Mouse (Mus musculus) right cerebral cortex, postnatal 10 days (tissue): ENCODE results near the gene Kansl3.

Experiments used
- DNase-seq, 2 experiments: peaks; one replicate each; pipeline ENCODE4 v3.0.0; 2021; ENCODE audit warnings: low spot score in 2 of 2

Gene Kansl3

DNA sequence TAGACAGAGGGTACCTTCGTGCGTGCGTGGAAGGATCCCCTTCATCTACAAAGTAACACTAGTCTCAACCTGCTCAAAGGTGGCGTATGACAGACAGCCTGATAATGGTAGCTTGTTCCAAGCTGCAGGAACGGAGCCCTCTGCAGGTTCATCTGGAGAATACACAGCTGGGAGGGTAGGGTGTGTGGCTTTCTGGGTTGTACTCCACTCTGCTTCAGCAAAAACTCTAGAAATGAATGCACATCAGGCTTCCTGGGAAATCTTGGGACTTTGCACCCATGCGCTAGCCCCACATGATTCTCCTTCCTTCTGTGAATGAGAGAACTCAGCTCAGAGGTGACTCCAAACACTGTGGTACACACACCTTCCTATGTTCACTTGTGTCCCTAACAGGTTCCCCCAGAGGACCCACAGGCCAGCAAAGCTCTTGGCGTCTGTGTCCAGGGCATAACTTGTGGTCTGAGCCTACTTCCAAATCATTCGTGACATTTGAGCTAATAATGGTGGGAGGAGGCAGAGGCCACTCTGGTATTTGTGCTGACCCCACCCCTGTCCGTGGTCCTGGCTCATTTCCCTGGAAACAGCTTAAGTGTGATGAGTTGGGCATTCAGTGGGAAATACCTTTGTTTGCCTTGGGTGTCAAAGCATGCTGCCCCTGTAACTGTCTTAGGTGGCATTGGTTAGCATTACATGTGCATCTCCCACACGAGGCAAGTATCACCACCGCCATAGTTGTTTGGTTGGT lies 47.0 kb downstream of the Kansl3 start:
- DNase-seq, result no peak

DNA sequence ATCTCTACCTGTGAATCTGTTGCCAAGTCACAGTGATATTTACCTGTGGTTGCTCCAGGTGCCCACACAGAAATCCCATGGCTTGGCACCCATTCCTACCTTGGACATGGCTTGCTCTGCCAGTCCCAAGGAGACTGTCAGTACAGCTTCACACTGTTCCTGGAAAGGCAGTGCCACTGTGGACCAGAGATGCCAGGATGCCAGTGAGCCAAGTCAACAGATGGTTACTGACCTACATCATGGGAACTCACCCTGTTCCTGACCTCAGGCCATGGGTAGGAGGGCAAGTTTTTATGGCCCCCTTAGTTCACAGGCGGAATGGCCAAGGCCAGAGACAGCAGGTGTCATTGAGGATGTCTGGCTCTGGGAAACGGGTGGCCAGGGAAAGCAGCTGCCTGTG lies 47.8 kb downstream of the Kansl3 start:
- no peak for DNase-seq

DNA sequence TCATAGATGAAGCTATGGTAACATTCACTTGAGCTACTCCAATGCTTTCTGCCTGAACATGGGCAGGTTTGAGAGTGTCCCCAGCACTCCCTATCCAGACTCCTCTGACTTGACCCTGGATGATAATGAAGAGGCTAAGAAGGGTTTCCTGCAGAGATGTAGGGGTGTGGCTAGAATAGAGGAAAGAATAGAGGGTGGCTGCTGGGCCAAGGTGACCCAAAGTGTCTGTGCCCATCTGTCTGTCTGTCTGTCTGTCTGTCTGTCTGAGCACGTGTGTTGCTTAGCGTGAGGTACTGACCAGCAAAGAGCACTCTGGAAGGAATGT lies 53.2 kb downstream of the Kansl3 start:
- no peak for DNase-seq

DNA sequence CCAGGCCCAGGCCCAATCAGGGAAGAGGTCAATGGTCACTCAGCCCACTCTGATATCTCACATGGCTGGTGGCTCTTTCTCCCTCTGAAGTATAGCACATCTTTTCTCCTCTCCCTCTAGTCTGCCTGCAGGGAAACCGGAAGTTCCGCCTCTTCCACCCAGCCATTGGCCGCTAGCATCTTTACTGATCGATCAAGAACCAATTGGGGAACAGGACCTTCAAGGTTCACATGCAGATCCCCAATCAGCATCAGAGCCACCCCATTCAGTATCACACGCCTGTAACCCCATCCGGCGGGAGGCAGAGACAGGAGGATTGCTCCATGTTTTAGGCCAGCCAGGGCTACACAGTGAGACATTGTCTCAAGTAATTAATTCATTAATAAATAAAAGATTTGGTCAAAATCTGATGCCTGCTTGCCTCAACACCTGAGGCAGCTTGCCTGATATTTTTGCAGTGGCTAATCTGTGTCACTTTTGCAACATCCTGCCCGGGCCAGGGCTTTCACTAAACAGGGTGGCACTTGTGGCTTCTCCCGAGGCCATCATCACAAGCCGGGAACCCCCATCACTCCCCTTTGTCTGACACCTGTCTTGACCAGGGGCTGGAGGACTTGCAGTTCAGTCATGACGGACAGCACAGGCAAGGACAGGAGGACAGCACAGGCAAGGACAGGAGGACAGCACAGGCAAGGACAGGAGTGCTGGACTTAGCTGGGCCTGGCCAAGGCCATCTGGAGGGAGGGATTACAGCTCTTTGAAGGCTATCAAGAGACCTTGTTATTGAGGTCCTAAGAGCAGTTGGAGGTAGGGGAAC lies 53.8 kb downstream of the Kansl3 start:
- no peak for DNase-seq

DNA sequence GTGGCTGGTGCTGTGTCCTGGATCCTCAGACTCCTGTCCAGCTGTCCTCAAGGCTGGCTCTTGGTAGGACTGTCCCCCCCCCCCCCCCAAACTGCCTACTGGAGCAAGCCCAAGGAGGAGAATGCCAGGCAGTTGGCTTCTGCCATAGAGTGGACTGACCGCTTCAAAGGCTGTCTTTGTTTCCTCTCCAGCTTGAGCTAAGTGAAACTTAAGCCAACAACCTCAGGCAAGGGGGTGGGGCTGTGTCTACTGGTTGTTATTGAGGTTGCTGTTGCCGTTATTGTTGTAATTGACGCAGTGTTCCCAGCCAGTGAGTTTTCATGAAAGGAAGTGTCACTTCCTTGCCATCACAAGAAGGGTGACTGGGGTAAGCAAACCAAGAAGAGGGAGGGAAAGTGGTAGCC lies 59.5 kb downstream of the Kansl3 start:
- DNase-seq, result peak; percentile 73 to 83

DNA sequence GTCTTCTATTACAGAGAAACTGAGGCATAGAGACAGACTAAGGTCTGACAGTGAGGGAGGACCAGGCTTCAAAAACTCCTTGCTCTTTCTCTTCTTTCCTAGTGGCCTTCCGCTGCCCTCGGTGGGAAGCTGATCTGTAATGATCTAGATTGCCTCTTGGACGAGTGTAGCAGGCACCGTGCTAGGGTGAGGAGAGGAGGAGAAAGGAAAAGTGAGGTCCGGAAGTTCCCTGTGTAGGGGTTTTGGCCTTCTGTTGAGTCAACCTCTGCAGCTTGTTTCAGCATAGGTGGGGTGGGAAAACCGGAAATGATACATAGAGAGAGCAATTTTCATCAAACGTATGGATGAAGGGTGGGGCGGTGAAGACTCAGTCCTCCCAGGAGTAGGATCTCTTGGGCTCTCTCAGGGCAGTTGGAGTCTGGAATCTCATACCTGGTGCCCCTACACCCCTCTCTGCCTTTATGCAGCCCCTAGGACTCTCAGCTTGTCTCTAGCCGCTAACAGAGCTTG lies 60.0 kb downstream of the Kansl3 start:
- DNase-seq, result no peak

DNA sequence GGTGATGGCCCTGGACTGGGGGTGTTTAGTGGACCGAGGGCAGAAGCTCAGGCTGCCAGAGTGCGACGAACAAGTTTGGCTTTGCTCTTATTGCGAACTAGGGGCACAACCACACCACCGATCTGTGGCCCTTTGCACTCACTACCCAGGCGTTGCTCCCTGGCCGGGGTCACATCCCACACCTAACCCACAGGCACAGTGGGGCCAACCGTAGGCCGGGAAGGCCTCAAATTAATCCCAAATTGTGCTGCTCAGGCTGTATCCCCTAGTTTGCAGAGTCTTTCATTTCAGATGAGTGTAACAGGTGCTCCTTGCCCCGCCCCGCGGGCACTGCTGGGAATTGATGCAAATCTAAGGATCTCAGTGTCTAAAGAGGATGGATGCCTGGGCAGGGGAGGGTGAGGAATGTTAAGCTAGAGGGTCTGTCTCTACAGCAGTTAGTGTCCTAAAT lies 60.5 kb downstream of the Kansl3 start:
- DNase-seq, result no peak

DNA sequence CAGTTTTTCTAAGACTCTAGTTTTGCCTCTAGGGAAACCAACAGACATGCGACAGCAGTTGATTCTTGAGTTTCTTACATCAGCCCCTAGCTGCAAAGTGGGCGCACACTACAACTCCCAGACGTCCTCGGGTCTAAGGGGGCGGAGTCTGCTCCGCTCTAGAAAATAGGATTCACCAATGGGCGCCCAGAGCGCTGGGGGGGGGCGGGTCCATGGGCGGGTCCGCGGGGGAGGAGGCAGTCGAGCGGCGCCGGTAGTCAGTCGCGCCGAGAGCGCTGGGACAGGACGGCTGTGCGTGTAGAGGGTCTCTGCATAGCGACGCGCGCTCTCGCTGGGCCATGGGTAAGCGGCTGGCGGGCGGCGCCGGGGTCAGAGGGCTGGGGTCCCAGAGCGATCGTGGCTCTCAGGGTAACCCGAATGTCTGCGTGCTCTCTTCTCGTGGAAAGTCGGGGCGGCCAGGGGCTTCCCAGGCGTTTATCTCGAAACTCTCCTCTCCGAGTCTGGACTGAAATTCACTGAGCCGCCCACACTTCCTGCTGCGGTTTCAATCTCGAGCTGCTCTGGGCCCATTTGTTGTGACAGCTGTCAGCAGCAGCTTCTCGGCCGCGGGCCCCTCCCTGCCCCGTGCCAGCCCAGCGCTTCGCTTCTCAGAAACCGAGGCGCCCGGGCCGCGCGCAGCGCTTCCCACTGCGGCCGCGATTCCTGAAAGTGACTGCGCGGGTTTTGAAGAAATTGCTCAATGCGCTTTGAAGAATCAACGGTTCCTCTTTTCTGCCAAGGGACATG lies 61.3 kb downstream of the Kansl3 start, which contains the start of gene Arid5a:
Gene Arid5a (plus strand): TSS at position 239 of the 786 bp plus-strand sequence.
- peak; percentile 93 for DNase-seq

DNA sequence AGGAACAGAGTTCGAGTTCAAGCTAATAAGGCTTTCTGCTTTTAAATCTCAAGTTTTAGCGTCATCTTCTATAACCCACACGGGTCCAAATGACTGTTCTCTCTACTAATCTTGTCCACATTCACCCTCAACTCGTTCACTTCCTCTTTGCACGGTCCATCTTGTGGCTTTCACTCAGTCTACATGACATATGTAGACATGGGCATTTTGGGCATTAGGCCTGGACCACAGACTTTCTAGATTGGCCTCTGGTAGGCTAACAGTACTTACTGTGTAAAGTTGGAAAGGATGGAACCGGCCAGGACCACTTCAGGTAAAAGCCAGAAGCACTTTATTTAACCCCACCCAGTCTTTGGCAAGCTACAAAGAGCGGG lies 61.9 kb downstream of the Kansl3 start:
- no peak for DNase-seq

DNA sequence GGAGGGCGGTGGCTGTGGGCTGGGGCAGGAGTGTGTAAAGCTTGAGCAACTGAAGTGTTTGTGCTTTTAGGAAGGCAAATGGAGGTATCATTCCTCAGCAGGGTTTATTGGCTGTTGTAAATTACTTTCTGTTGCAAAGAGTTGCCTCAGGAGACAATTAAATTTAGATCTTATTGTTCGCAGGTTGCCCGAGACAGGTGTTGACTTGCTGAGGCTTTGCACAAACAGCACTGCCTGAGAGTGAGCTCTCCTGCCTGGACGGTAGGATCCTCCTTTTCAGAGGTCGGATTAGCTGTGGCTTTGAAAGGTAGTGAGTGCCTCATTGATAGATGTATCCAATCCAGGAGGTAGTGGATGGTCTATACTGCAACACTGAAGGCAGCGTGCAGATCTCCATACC lies 62.9 kb downstream of the Kansl3 start:
- DNase-seq, result no peak

DNA sequence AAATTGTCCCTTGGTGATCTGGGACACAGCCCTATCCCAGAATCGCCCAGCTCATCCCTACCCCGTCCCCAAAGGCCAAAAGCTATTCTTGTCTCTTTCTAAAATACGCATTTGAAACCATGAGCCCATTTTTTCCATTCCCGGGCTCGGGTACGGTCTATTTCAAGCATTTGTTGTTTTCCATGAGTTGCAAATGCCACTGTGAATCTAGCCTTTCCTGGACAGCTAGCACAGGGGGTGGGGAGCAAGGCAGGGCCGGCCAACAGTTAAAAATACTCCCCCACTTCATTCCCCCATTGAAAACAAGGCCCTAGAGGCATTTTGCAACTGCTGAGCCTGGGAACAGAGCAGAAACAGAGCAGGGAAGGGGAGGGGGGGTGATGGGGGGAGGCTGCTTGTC lies 64.2 kb downstream of the Kansl3 start:
- DNase-seq, result no peak

DNA sequence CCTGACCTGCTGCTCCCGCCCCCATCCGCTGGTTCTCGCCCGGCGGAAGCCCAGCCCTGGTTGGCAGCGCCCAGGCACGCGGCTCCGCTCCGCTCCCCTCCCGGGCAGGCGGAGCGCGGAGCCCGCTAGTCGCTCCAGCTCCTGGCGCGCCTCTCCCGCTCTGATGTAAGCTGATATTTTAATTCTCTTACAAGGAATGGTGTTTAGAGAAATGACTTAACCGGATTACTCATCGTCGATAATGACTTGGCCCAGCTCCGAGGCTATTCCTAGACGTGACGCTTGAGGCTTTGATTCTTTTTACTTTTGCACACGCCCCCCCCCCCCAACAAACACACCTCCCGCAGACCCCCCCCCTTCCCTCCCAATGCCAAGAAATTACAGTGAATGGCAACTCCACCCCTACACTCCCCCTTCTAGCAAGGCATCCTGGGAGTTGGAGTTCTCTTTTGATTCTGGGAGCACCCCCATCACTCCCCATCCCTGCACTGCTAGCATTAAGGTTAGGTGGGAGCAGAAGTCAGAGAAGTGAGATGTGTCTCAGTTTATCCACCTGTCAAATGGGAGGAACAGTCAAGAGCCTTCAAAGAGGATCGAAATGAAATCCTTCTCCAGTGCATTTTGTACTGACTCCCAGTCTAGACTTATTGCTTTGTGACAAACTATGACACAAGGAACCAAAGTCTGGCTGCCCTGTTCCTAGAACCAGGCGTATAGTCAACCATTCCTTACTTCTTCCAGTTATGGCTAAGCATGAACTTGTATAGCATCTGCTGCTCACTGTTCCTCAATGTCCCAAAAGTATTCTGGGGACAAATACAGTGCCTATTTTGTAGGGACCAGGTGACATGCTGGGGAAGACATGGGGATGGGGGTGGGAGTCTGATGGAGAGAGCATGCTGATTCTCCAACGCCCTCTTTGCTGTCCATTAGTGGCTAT lies 65.3 kb downstream of the Kansl3 start:
- DNase-seq, result peak; percentile 88 to 92

DNA sequence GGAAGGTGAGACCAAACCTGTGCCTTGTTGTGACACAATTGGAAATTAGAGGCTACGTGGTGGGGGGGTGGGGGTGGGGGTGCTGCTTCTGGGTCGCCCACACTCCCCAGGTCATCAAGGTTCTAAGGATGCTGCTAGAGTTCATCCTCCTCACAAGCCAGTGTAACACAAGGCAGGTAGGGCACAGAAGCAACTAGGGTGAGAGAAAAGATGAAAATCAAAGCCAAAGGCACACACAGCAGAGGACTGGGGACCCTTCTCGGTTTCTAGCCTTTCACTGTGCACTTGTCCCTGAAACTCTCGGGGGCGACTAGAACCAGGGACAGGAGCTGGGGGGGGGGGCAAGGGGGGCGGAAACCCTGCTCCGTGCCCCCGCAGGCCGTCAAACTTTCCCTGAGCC lies 66.0 kb downstream of the Kansl3 start:
- DNase-seq, result no peak

DNA sequence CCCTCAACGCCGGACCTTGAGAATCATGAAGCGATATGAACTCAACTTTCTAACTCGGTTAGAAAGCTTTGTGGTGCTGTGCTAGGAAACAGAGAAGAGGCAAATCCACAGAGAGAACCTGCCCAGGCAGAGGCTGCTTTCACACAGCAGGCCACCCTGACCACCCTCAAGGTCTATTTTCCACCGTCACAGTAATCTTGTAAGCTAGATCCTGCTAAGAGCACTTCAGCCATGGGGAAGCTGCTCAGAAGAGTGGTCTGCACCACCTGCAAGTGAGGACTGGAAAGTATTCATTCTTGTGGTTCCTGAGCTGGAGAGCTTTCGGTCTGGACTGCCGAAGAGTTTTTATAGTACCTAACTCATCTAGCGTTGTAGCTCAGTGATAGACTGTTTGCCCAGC lies 66.7 kb downstream of the Kansl3 start:
- DNase-seq, result no peak

DNA sequence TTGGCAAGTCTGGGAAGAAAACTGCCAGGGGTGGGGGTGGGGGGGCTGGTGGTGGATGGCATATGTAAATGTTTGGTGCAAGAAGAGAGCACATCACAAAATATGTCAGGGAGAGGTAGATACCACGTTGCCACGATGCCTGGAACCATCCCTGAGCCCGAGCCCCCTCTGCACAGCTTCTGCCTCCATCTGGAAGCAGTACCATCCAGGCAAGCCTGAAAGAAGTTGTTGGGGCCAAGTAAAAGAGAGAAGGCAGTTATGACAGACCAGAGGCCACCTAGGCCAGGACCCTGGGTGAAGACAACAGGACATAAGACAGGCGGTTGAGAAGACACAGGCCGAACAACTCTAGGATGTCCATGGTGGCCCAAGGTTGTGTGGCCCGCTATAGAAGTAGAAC lies 68.5 kb downstream of the Kansl3 start:
- no peak for DNase-seq

DNA sequence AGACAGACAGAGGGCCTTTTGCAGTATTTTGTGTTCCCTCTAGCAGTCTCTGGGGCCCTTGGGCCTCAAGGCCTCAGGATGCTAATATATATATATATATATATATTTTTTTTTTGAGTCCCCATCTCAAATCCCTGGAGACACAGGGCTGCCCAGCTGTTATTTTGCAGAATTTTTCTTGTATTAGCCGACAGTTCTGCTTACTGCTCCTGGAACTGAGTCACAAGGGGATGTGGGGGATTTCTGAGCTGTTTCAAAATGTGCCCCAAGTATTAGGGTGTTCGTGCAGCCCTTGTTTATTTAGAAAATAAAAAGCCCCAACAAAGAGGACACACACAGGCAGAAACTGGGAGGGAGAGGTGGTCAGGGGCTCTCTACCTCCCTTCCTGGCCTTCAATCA lies 69.3 kb downstream of the Kansl3 start:
- DNase-seq, result no peak

DNA sequence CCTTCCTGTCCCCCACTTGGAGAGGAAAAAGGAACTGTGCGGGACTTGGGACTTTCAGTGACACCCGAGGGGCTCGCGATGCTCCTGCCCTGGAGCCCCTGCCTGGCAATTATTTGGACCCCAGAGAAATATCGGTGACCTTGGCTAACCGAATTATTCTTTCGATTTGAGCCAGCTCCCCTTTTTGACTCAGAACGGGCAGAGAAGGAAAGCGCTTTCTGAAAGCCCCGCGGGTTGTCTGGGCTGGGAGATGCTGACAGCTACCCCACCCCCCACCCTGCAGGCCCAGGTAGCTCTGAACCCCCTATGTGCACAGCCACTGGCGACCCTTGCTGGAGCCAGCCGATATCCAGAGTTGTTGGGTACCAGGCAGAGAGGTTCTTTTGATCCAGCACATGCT lies 69.9 kb downstream of the Kansl3 start:
- DNase-seq, result no peak

DNA sequence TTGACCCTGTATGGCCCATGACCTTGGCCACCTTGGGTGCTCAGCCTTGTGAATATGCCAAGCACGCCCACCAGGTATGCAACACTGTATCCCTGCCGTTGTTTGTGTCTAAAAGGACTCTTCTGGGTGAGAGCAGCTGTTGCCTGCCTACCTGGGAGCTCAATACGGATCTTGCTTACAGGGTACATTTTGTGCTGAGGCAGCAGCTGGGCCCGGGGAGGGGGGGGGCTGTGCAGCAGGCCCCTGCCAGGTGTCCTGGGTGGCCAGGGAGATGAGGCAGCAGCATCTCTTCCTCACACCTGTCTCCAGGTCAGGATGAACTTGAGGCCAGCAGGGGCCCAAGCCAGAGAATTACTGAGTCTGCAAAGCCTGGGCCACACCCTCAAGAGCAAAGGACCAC lies 70.9 kb downstream of the Kansl3 start:
- DNase-seq, result no peak

DNA sequence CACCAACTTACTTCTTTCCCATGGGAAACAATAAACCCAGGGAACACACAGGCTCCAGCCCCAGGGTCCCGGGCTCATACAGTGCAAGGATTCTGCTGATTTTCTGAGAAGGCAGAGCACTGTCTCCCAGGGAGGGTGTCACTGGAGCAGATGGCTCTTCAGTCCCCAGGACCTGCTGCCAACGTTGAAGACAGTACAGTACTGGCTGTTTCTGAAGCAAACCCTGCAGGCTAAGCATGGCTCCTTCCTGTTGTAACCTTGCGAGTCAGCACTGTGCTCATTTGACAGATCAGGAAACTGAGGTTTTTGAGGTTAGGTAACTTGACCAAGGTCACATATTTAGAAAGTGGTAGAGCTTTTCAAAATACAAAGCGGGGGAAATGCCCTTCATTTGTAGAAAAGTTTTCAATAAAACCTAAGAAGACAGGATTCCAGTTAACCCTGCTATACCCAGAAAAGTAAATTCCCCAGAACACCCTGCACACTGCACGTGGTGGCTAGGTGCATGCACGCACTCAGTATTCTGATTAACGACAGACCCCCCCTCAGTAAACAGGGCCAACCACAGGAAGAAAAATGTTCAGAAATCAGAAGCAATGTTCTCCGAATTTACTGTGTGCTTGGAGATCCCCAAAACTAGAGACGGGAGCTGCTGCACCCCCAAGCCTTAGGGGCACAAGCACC lies 72.4 kb downstream of the Kansl3 start:
- DNase-seq, result no peak

DNA sequence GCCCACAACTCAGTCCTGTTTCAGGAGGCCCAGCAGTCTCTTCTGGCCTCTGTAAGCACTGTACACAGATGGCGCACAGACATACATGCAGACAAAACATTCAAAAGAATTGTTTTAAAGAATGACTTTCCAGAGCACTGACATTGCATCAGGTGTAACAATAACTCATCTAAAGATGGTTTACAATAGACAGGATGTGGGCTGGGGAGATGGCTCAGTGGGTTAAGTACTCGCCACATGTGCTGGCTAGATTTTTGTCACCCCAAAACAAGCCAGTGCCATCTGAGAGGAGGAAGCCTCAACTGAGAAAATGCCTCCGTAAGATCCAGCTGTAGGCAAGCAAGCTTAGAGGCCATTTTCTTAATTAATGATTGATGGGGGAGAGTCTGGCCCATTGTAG lies 74.6 kb downstream of the Kansl3 start:
- DNase-seq, result no peak

DNA sequence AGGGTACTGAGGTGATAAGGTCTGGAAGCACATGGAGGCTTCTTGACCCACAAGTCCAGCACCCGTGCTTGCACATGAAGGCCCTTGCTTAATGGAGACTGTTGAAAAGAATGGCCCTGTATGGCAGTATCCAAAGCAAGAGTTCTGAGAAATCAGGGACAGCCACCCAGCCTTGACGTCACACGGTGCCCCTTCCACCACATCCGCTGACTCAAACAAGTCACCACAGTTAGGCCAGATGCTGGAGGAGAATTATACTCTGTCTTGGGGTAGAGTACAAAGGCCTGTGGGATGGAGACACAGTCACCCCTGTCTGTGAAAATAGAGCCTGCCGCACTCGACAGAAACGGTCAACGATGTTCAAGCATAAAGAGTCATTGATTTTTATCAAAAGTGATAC lies 75.5 kb downstream of the Kansl3 start:
- DNase-seq, result no peak
